Mouse (Mus musculus) small intestine, adult 2 months (tissue): ENCODE results near the gene Cd24a.

Source experiments
- CTCF ChIP-seq: fragments of 200-500 bp; IDR thresholded peaks from 2 replicates; pipeline ENCODE4 v1.5.1; 2012; ENCODE audit warnings: low read depth, mild to moderate bottlenecking, control low read depth, inconsistent platforms, low read length, moderate library complexity, mixed read lengths; ENCODE audit not compliant: insufficient replicate concordance, insufficient read length; ENCODE audit errors: extremely low read depth
- POLR2A ChIP-seq: fragments of 200-500 bp; IDR thresholded peaks from 2 replicates; pipeline ENCODE4 v1.6.1; 2012; ENCODE audit warnings: low read depth, mild to moderate bottlenecking, control low read depth, inconsistent platforms, low read length, moderate library complexity

- TF ChIP-seq POLR2A (no peak), CTCF (no peak)
Measured at GRCm38 (mm10) chr10:43629216-43629615, 51.1 kb downstream of the Cd24a start.
